Mouse (Mus musculus) heart, embryonic 11.5 days (tissue): ENCODE measurements around the gene Cox10. TPM values are rescaled to one million over a fixed set of nuclear protein-coding genes. Genes with fewer than 3 reads are reported as not detected.
A peak's percentile ranks its signal among the peaks of the same experiment; 100 is the strongest.
"Not testable (repeated sequence)": the region's sequence is repeated elsewhere in the genome, so short reads cannot be mapped to it uniquely, and the experiment has no call there.

ENCODE experiments used
- ATAC-seq: fragments of 200-750 bp; cut with Nextera tagmentation; replicated peaks from 2 replicates; pipeline ENCODE4 v1.8.0; 2017; ENCODE audit warnings: moderate library complexity; ENCODE audit not compliant: insufficient number of reproducible peaks, low FRiP score, low TSS enrichment
- H3K27ac ChIP-seq: fragments of 300-500 bp; sonication (generic); 2 replicates; pipeline ENCODE4 v1.5.1; 2014; ENCODE audit warnings: mild to moderate bottlenecking, low read depth, low read length
- H3K27me3 ChIP-seq: fragments of 300-500 bp; sonication (generic); 2 replicates; pipeline ENCODE4 v1.6.1; 2014; ENCODE audit warnings: mild to moderate bottlenecking, low read length, mixed read lengths; ENCODE audit not compliant: control insufficient read depth, insufficient read depth
- H3K36me3 ChIP-seq: fragments of 300-500 bp; sonication (generic); 2 replicates; pipeline ENCODE4 v1.6.1; 2014; ENCODE audit warnings: mild to moderate bottlenecking, low read length, moderate library complexity, mixed read lengths; ENCODE audit not compliant: control insufficient read depth, insufficient read depth
- H3K4me1 ChIP-seq: fragments of 300-500 bp; sonication (generic); 2 replicates; pipeline ENCODE4 v1.6.1; 2014; ENCODE audit warnings: low read length; ENCODE audit not compliant: control insufficient read depth, insufficient read depth
- H3K4me2 ChIP-seq: fragments of 300-500 bp; sonication (generic); 2 replicates; pipeline ENCODE4 v1.6.1; 2014; ENCODE audit warnings: mild to moderate bottlenecking, moderate library complexity
- H3K4me3 ChIP-seq: fragments of 300-500 bp; sonication (generic); 2 replicates; pipeline ENCODE4 v1.5.1; 2014; ENCODE audit warnings: low read depth, low read length
- H3K9ac ChIP-seq: fragments of 300-500 bp; sonication (generic); 2 replicates; pipeline ENCODE4 v1.6.1; 2014; ENCODE audit warnings: mild to moderate bottlenecking, low read depth, low read length, moderate library complexity
- H3K9me3 ChIP-seq: fragments of 300-500 bp; sonication (generic); replicated peaks from 2 replicates; pipeline ENCODE4 v1.6.1; 2016; ENCODE audit warnings: low read length; ENCODE audit not compliant: control insufficient read depth
- WGBS: fragments of 180-500 bp; shearing (Covaris S2); extraction: QIAGEN DNeasy Blood & Tissue Kit; methylation state at CpG from one replicate; pipeline ENCODE4 v1.1.7; 2014; ENCODE audit not compliant: insufficient replicate concordance; 5-methylcytosine and 5-hydroxymethylcytosine counted together
- polyA plus RNA-seq: library from polyadenylated mRNA; unstranded; fragments of >200 nt; fragmentation: Nextera tagmentation; extraction: Ambion mirVana; gene quantifications from 2 replicates; pipeline ENCODE4 v1.2.1, GENCODE M21; 2014

Gene Cox10
- 33.7 and 35.2 TPM in 2 replicates for polyA plus RNA-seq

GRCm38 (mm10) chr11:64078956-64079726 lies at the start of gene Cox10:
Gene Cox10, minus strand, starts transcription at chr11:64079468.
- peak; percentile 86 for ATAC-seq
- under 1% methylated on average over 44 of the region's 45 CpGs for WGBS
- H3K9ac ChIP-seq = peak within 1 kb of the TSS; percentile 92

GRCm38 (mm10) chr11:64128016-64128415 lies 48.7 kb upstream of the Cox10 start:
- 42% methylated on average over 9 of the region's 9 CpGs for WGBS
- no peak overlapping the region for H3K9ac ChIP-seq
- H3K4me3 ChIP-seq = no peak overlapping the region
- H3K4me1 ChIP-seq = no peaks in the 10 kb centered on the region
- H3K4me2 ChIP-seq = no peak overlapping the region
- H3K9me3 ChIP-seq = no peaks in the 10 kb centered on the region
- H3K36me3 ChIP-seq = no peaks in the 10 kb centered on the region
- no peak overlapping the region for H3K27ac ChIP-seq
- ATAC-seq = no peak
- no peaks in the 10 kb centered on the region for H3K27me3 ChIP-seq

More at GRCm38 (mm10) chr11:64078956-64079726, at the start of gene Cox10:
- H3K4me1 ChIP-seq = peaks cover 12% of the 10 kb centered on the region
- H3K4me3 ChIP-seq = peak within 1 kb of the TSS; percentile 89
- H3K36me3 ChIP-seq = 0 out of 2 replicates have a peak, but pooled peaks cover 2% of the 10 kb centered on the region
- peak within 1 kb of the TSS; percentile 81 for H3K4me2 ChIP-seq
- H3K9me3 ChIP-seq = no peaks in the 10 kb centered on the region
- peak within 1 kb of the TSS; percentile 89 for H3K27ac ChIP-seq
- H3K27me3 ChIP-seq = no peaks in the 10 kb centered on the region

GRCm38 (mm10) chr11:64125471-64125870 lies 46.2 kb upstream of the Cox10 start:
- H3K4me3 ChIP-seq = no peak overlapping the region
- no peak for ATAC-seq
- H3K27ac ChIP-seq = no peak overlapping the region
- H3K9me3 ChIP-seq = no peaks in the 10 kb centered on the region
- H3K27me3 ChIP-seq = no peaks in the 10 kb centered on the region
- no peak overlapping the region for H3K4me2 ChIP-seq
- no peak overlapping the region for H3K9ac ChIP-seq
- WGBS = 51% methylated on average over 2 of the region's 2 CpGs
- no peaks in the 10 kb centered on the region for H3K4me1 ChIP-seq
- no peaks in the 10 kb centered on the region for H3K36me3 ChIP-seq

- not testable (repeated sequence) for H3K36me3 ChIP-seq, H3K27me3 ChIP-seq, H3K4me1 ChIP-seq, H3K4me3 ChIP-seq, H3K4me2 ChIP-seq, ATAC-seq, H3K27ac ChIP-seq, H3K9ac ChIP-seq, H3K9me3 ChIP-seq
- 48% methylated on average over 6 of the region's 6 CpGs for WGBS
Observed at GRCm38 (mm10) chr11:64123174-64123573, 43.9 kb upstream of the Cox10 start.

GRCm38 (mm10) chr11:64116711-64117110 lies 37.4 kb upstream of the Cox10 start:
- WGBS = 80% methylated on average over 4 of the region's 4 CpGs
- no peaks in the 10 kb centered on the region for H3K36me3 ChIP-seq
- no peak overlapping the region for H3K9ac ChIP-seq
- H3K27me3 ChIP-seq = no peaks in the 10 kb centered on the region
- ATAC-seq = no peak
- H3K27ac ChIP-seq = no peak overlapping the region
- no peak overlapping the region for H3K4me2 ChIP-seq
- H3K9me3 ChIP-seq = no peaks in the 10 kb centered on the region
- H3K4me1 ChIP-seq = no peaks in the 10 kb centered on the region
- H3K4me3 ChIP-seq = no peak overlapping the region

- no peaks in the 10 kb centered on the region for H3K9me3 ChIP-seq
- no peaks in the 10 kb centered on the region for H3K4me1 ChIP-seq
- H3K36me3 ChIP-seq = no peaks in the 10 kb centered on the region
- no peak overlapping the region for H3K4me2 ChIP-seq
- no peak overlapping the region for H3K27ac ChIP-seq
- no peak overlapping the region for H3K4me3 ChIP-seq
- no peaks in the 10 kb centered on the region for H3K27me3 ChIP-seq
- H3K9ac ChIP-seq = no peak overlapping the region
- ATAC-seq = no peak
- 89% methylated on average over 2 of the region's 2 CpGs for WGBS
Observed at GRCm38 (mm10) chr11:64115822-64116221, 36.6 kb upstream of the Cox10 start.

GRCm38 (mm10) chr11:64115101-64115500 lies 35.8 kb upstream of the Cox10 start:
- 79% methylated on average over 9 of the region's 9 CpGs for WGBS
- H3K4me2 ChIP-seq = no peak overlapping the region
- H3K36me3 ChIP-seq = no peaks in the 10 kb centered on the region
- H3K27me3 ChIP-seq = no peaks in the 10 kb centered on the region
- no peaks in the 10 kb centered on the region for H3K4me1 ChIP-seq
- no peak overlapping the region for H3K27ac ChIP-seq
- H3K4me3 ChIP-seq = no peak overlapping the region
- ATAC-seq = no peak
- H3K9me3 ChIP-seq = no peaks in the 10 kb centered on the region
- H3K9ac ChIP-seq = no peak overlapping the region

- no peaks in the 10 kb centered on the region for H3K36me3 ChIP-seq
- no peak overlapping the region for H3K4me2 ChIP-seq
- no peak overlapping the region for H3K27ac ChIP-seq
- no peak overlapping the region for H3K9ac ChIP-seq
- no peak for ATAC-seq
- H3K27me3 ChIP-seq = no peaks in the 10 kb centered on the region
- no peaks in the 10 kb centered on the region for H3K4me1 ChIP-seq
- no peaks in the 10 kb centered on the region for H3K9me3 ChIP-seq
- 85% methylated on average over 5 of the region's 5 CpGs for WGBS
- H3K4me3 ChIP-seq = no peak overlapping the region
Observed at GRCm38 (mm10) chr11:64100060-64100459, 20.8 kb upstream of the Cox10 start.

- ATAC-seq = no peak
- Histone ChIP-seq H3K27ac (no peak overlapping the region), H3K9me3 (no peaks in the 10 kb centered on the region), H3K4me1 (no peaks in the 10 kb centered on the region), H3K4me3 (no peak overlapping the region), H3K27me3 (no peaks in the 10 kb centered on the region), H3K36me3 (no peaks in the 10 kb centered on the region), H3K9ac (no peak overlapping the region), H3K4me2 (no peak overlapping the region)
- WGBS = 87% methylated on average over 4 of the region's 4 CpGs
Observed at GRCm38 (mm10) chr11:64093058-64093457, 13.8 kb upstream of the Cox10 start.
